Mouse (Mus musculus): ENCODE results near the gene Sirt6. TPM values are rescaled to one million over a fixed set of nuclear protein-coding genes. Genes with fewer than 3 reads are reported as not detected.
"Not testable (repeated sequence)": the region's sequence is repeated elsewhere in the genome, so short reads cannot be mapped to it uniquely, and the experiment has no call there.

Sirt6 gene
- 7.7 and 9.1 TPM in 2 replicates for polyA plus RNA-seq (2015; fragmentation: Nextera tagmentation; extraction: Ambion mirVana)

GRCm38 (mm10) chr10:81626994-81627835 is at the start of gene Sirt6:
Sirt6 (minus strand) TSS chr10:81627797.
- Histone ChIP-seq H3K27me3 (no peaks in the 10 kb centered on the region), H3K36me3 (replicated peaks) (peaks cover 4% of the 10 kb centered on the region; the same call in 1 of the 2 replicates), H3K4me1 (replicated peaks) (peaks cover 35% of the 10 kb centered on the region), H3K27ac (replicated peaks) (peak within 1 kb of the TSS; percentile 92), H3K9ac (peak within 1 kb of the TSS; percentile 72), H3K9me3 (replicated peaks) (no peaks in the 10 kb centered on the region), H3K4me3 (replicated peaks) (peak within 1 kb of the TSS; percentile 73), H3K4me2 (peak within 1 kb of the TSS; percentile 93)
- ATAC-seq (ENCODE audit: insufficient read depth) = peak; percentile 89
- 4% methylated on average over 40 of the region's 40 CpGs for WGBS (ENCODE audit: insufficient replicate concordance)

GRCm38 (mm10) chr10:81656174-81656573 is 28.6 kb upstream of the Sirt6 start:
- ATAC-seq (ENCODE audit: insufficient read depth) = no peak
- Histone ChIP-seq H3K27ac (replicated peaks) (no peak overlapping the region), H3K4me2 (no peak overlapping the region), H3K9ac (no peak overlapping the region), H3K4me1 (replicated peaks) (0 out of 2 replicates have a peak, but pooled peaks cover 2% of the 10 kb centered on the region), H3K27me3 (no peaks in the 10 kb centered on the region), H3K9me3 (replicated peaks) (no peaks in the 10 kb centered on the region; the same call in 1 of the 2 replicates), H3K36me3 (replicated peaks) (peaks cover 27% of the 10 kb centered on the region), H3K4me3 (replicated peaks) (no peak overlapping the region)
- WGBS (ENCODE audit: insufficient replicate concordance) = 94% methylated on average over 2 of the region's 2 CpGs

- Histone ChIP-seq H3K9ac (no peak overlapping the region), H3K4me1 (replicated peaks) (peaks cover 8% of the 10 kb centered on the region; the same call in 1 of the 2 replicates), H3K4me3 (replicated peaks) (no peak overlapping the region), H3K27me3 (no peaks in the 10 kb centered on the region), H3K9me3 (replicated peaks) (no peaks in the 10 kb centered on the region; the same call in 1 of the 2 replicates), H3K36me3 (replicated peaks) (peaks cover 27% of the 10 kb centered on the region), H3K27ac (replicated peaks) (no peak overlapping the region), H3K4me2 (no peak overlapping the region)
- ATAC-seq (ENCODE audit: insufficient read depth) = no peak
- 84% methylated on average over 10 of the region's 10 CpGs for WGBS (ENCODE audit: insufficient replicate concordance)
Measured at GRCm38 (mm10) chr10:81655178-81655577, 27.6 kb upstream of the Sirt6 start.

DNA sequence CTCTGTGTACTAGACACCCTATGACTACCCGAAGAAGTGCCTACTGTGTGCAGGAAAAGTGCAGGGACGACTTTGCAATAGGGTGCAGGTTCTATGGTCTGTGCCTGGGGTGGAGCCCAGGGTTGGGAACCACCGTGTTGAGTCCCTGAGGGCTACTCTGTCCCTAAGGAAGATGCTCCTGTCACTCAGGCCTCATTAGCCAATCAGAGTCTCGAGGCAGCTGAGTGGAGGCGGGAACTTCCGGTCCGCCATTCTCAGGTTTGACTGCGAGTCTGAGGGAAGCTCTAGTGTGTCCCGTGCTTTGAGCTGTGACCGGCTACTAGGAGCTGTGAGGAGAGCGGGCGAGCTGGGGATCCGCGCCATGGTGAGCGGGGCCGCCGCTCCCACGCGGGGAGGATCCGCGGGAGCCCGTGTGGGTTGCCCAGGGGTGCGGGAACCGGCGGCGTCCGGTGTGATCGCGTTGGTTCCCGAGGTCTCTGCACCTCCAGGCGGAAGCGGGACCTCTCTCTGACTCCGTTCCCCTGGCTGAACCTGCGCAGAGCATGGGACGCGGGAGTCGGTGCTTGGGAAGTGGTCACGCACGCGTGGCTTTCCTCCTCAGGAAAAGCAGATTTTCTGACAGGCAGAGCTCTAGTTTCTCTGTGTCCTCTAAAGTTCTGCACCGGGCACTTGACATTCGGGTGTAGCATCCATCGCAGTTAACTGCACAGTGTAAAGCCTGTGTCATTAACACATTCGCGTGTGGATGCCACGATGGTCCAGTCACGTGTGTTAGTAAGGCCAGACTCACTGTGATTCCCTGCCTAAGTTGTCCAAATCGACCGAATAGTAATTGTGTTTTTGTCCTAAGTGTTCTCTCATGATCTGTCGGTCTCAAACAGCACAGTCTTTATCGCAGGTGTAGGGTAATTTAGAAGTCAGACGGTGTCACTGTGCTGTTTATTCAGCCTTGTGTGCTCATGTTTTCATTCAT is 21.5 kb upstream of the Sirt6 start, which contains the start of gene Gm10778:
Gene Gm10778, plus strand, starts transcription at position 257 of the 973 bp plus-strand sequence.
- WGBS (ENCODE audit: insufficient replicate concordance) = 1% methylated on average over 42 of the region's 52 CpGs
- Histone ChIP-seq H3K27ac (replicated peaks) (peak within 1 kb of the TSS; percentile 71), H3K4me3 (replicated peaks) (peak within 1 kb of the TSS; percentile 66), H3K4me1 (replicated peaks) (peaks cover 25% of the 10 kb centered on the region), H3K9ac (peak within 1 kb of the TSS; percentile 67), H3K4me2 (peak within 1 kb of the TSS; percentile 76)
- H3K36me3 ChIP-seq (replicated peaks); H3K27me3 ChIP-seq; H3K9me3 ChIP-seq (replicated peaks): not testable (repeated sequence)
- peak; percentile 90 for ATAC-seq (ENCODE audit: insufficient read depth)

- WGBS (ENCODE audit: insufficient replicate concordance) = 65% methylated on average over 7 of the region's 7 CpGs
Measured at GRCm38 (mm10) chr10:81646015-81646555, 18.5 kb upstream of the Sirt6 start.

DNA sequence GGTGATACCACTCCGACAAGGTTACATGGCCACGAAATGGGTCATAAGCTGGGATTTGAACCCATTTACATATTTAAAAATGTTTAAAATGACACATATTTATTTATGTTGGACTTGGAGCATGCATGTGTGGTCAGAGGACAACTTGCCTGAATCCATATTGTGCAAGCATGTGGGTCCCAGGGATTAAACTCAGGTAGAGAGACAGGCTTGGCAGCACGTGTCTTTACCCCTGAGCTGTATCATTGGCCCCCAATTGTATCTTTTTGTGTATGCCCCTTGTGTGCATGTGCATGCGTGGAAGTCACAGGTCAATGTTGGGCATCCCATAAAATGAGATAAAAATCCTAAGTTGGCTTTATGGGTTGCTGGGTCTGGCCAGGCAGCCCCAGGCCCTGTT is 17.8 kb upstream of the Sirt6 start:
- WGBS (ENCODE audit: insufficient replicate concordance) = 71% methylated on average over 4 of the region's 4 CpGs
- Histone ChIP-seq H3K4me3 (replicated peaks) (no peak overlapping the region), H3K4me2 (no peak overlapping the region), H3K27ac (replicated peaks) (no peak overlapping the region), H3K9ac (no peak overlapping the region), H3K27me3 (no peaks in the 10 kb centered on the region), H3K9me3 (replicated peaks) (no peaks in the 10 kb centered on the region), H3K4me1 (replicated peaks) (peaks cover 40% of the 10 kb centered on the region), H3K36me3 (replicated peaks) (no peaks in the 10 kb centered on the region)
- ATAC-seq (ENCODE audit: insufficient read depth) = no peak

More at GRCm38 (mm10) chr10:81646015-81646555, 18.5 kb upstream of the Sirt6 start:
- Histone ChIP-seq H3K9me3 (replicated peaks) (no peaks in the 10 kb centered on the region), H3K4me1 (replicated peaks) (peaks cover 43% of the 10 kb centered on the region), H3K4me3 (replicated peaks) (no peak overlapping the region), H3K36me3 (replicated peaks) (no peaks in the 10 kb centered on the region), H3K27ac (replicated peaks) (no peak overlapping the region), H3K4me2 (no peak overlapping the region), H3K9ac (no peak overlapping the region), H3K27me3 (no peaks in the 10 kb centered on the region)
- no peak for ATAC-seq (ENCODE audit: insufficient read depth)

DNA sequence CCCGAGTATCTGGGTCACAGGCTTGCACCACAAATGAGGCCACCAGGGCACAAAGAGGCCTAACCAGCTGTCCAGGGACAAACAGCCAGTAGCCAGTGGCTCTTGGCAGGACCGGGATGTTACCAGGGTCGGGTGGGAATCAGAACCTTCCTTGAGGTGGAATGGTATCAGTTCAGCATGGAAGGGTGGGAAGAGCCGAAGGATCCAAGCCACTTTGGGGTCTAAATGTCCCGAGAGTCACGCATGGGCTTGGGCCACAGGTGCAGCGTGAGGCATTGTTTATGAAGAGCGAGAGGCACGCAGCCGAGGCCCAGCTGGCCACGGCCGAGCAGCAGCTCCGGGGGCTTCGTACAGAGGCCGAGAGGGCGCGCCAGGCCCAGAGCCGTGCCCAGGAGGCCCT is 17.1 kb upstream of the Sirt6 start:
- H3K4me2 ChIP-seq = 0 out of 2 replicates have a peak overlapping the region, but pooled peaks have one; percentile 99
- H3K27me3 ChIP-seq = no peaks in the 10 kb centered on the region
- no peaks in the 10 kb centered on the region for H3K9me3 ChIP-seq (replicated peaks)
- H3K36me3 ChIP-seq (replicated peaks) = no peaks in the 10 kb centered on the region
- H3K4me1 ChIP-seq (replicated peaks) = peaks cover 34% of the 10 kb centered on the region
- 82% methylated on average over 18 of the region's 18 CpGs for WGBS (ENCODE audit: insufficient replicate concordance)
- no peak overlapping the region for H3K27ac ChIP-seq (replicated peaks)
- no peak overlapping the region for H3K9ac ChIP-seq
- no peak overlapping the region for H3K4me3 ChIP-seq (replicated peaks)
- no peak for ATAC-seq (ENCODE audit: insufficient read depth)

DNA sequence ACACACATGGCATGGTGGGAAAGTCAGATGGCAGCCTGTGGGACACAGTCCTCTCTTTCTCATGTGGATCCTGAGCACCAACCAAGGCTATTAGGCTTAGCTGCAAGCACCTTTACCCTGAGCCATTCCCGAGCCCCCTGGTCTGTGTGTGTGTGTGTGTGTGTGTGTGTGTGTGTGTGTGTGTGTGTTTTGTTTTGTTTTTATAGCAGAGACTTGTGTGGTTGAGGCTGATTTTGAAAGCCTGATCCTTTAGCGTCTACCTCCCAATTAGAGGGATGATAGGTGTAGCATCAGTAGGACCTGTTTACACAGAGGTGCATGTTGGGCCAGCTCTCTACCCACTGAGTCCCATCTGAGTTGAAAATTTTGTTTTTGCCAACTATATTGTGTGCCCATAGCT is 16.6 kb upstream of the Sirt6 start:
- no peak for ATAC-seq (ENCODE audit: insufficient read depth)
- Histone ChIP-seq H3K9ac (peak overlapping the region; percentile 86; the same call in 1 of the 2 replicates), H3K4me1 (replicated peaks) (peaks cover 34% of the 10 kb centered on the region), H3K27me3 (no peaks in the 10 kb centered on the region), H3K4me3 (replicated peaks) (peak overlapping the region; percentile 78), H3K9me3 (replicated peaks) (no peaks in the 10 kb centered on the region), H3K27ac (replicated peaks) (peak overlapping the region; percentile 90), H3K4me2 (peak overlapping the region; percentile 99), H3K36me3 (replicated peaks) (no peaks in the 10 kb centered on the region)
- WGBS (ENCODE audit: insufficient replicate concordance) = 41% methylated on average over 2 of the region's 2 CpGs

DNA sequence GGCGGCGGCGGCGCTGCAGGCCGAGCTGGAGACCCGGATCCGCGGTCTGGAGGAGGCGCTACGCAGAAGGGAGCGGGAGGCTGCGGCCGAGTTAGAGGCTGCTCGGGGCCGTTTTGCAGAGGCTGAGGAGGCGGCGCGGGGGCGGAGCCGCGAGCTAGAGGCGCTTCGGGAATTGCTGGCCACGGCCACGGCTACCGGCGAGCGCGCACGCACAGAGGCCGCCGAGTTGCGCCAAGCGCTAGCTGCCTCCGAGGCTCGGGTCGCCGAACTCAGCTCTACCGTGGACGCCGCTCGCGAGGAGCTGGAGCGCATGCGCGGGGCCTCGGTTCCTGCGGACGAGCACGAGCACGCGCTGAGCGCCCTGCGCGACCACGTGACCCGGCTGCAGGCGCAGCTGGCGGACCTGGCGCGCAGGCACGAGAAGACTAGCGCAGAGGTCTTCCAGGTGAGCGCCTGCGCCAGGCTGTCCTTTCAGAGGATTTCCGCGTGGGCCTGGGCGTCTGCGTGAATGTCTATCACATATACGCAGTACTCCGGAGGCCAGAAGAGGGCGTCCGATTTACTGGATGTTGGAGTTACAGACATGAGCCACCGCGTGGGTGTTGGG is 16.0 kb upstream of the Sirt6 start:
- peak overlapping the region; percentile 99 for H3K4me2 ChIP-seq
- 1% methylated on average over 74 of the region's 75 CpGs for WGBS (ENCODE audit: insufficient replicate concordance)
- H3K9me3 ChIP-seq (replicated peaks) = no peaks in the 10 kb centered on the region
- peaks cover 32% of the 10 kb centered on the region for H3K4me1 ChIP-seq (replicated peaks)
- H3K36me3 ChIP-seq (replicated peaks) = no peaks in the 10 kb centered on the region
- H3K27ac ChIP-seq (replicated peaks) = peak overlapping the region; percentile 90
- H3K4me3 ChIP-seq (replicated peaks) = peak overlapping the region; percentile 78
- peak; percentile 88 for ATAC-seq (ENCODE audit: insufficient read depth)
- peak overlapping the region; percentile 86 for H3K9ac ChIP-seq
- no peaks in the 10 kb centered on the region; the same call in 1 of the 2 replicates for H3K27me3 ChIP-seq
